Mouse (Mus musculus) stomach, embryonic 15.5 days (tissue): ENCODE measurements around the gene Reep6. TPM values are rescaled to one million over a fixed set of nuclear protein-coding genes. Genes with fewer than 3 reads are reported as not detected.
"Not testable (repeated sequence)": the region's sequence is repeated elsewhere in the genome, so short reads cannot be mapped to it uniquely, and the experiment has no call there.

Experiments used
- ATAC-seq: fragments of 200-750 bp; cut with Nextera tagmentation; 2 replicates; pipeline ENCODE4 v1.8.0; 2017; ENCODE audit warnings: low read depth, moderate number of reproducible peaks, moderate TSS enrichment; ENCODE audit not compliant: insufficient read depth, low FRiP score
- H3K27ac ChIP-seq: fragments of 300-500 bp; sonication (generic); 2 replicates; pipeline ENCODE4 v1.5.1; 2015; ENCODE audit warnings: mild to moderate bottlenecking, inconsistent platforms
- H3K27me3 ChIP-seq: fragments of 300-500 bp; sonication (generic); replicated peaks from 2 replicates; pipeline ENCODE4 v1.6.1; 2015; ENCODE audit warnings: inconsistent platforms
- H3K36me3 ChIP-seq: fragments of 300-500 bp; sonication (generic); 2 replicates; pipeline ENCODE4 v1.6.1; 2015; ENCODE audit warnings: inconsistent platforms
- H3K4me1 ChIP-seq: fragments of 300-500 bp; sonication (generic); 2 replicates; pipeline ENCODE4 v1.6.1; 2015; ENCODE audit warnings: inconsistent platforms
- H3K4me2 ChIP-seq: fragments of 300-500 bp; sonication (generic); 2 replicates; pipeline ENCODE4 v1.6.1; 2015; ENCODE audit warnings: mild to moderate bottlenecking, inconsistent platforms
- H3K4me3 ChIP-seq: fragments of 300-500 bp; sonication (generic); replicated peaks from 2 replicates; pipeline ENCODE4 v1.5.1; 2015; ENCODE audit warnings: inconsistent platforms
- H3K9ac ChIP-seq: fragments of 300-500 bp; sonication (generic); 2 replicates; pipeline ENCODE4 v1.6.1; 2015; ENCODE audit warnings: inconsistent platforms
- H3K9me3 ChIP-seq: fragments of 300-500 bp; sonication (generic); 2 replicates; pipeline ENCODE4 v1.6.1; 2016; ENCODE audit warnings: inconsistent platforms
- WGBS: fragments of 180-500 bp; shearing (Covaris S2); methylation state at CpG from one replicate; pipeline ENCODE4 v1.1.7; 2015; 5-methylcytosine and 5-hydroxymethylcytosine counted together
- polyA plus RNA-seq: library from polyadenylated mRNA; unstranded; fragments of >200 nt; fragmentation: Nextera tagmentation; extraction: Ambion mirVana; gene quantifications from 2 replicates; pipeline ENCODE4 v1.2.1, GENCODE M21; 2015

The Reep6 gene
- polyA plus RNA-seq, 1 experiment from 2014 or later: 44.5 TPM

DNA sequence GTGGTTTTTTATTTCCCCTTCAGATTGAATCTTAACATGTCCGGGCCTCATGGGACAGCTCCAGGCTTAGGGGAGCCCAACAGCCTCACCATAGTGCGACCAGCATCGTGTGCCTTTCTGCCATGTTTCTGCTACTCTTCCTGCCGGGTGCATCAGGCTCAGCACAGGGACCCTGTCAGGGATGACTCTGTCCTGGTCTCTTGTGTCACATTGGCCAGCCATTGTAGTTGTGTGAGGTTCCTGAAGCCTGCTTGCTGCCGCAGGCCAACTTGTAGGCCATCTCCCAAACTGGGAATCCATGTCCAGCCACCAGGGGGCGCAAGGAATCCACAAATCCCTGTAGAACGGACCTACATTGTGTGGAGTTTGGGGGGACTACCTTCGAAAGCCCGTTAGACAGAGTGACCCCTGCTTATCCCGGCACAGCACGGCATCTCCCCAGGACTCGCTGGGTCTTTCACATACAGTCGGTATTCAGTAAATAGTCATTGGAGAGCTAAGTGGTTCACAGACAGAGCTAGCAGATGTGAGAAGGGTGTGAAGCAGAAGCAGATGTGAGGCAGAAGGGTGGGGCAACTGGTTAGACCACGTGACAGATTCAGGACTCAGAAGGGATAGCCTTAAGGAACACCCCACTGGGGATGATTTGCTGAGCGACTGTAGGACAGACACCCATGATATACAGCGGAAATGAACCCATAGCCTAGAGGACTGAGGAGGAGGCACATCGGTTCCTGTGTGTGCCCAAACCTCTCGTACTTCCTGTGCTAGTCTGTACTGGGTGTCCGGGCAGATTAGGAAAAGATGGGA is 10.4 kb downstream of the Reep6 start:
- 24% methylated on average over 19 of the region's 19 CpGs for WGBS
- Histone ChIP-seq H3K4me1 (peaks cover 41% of the 10 kb centered on the region), H3K9ac (no peak overlapping the region), H3K4me3 (peak overlapping the region; percentile 4; the same call in 1 of the 2 replicates), H3K4me2 (peak overlapping the region; percentile 27; the same call in 1 of the 2 replicates), H3K36me3 (peaks cover 5% of the 10 kb centered on the region; the same call in 1 of the 2 replicates), H3K27me3 (peaks cover 45% of the 10 kb centered on the region), H3K9me3 (no peaks in the 10 kb centered on the region), H3K27ac (no peak overlapping the region)
- ATAC-seq: no peak

DNA sequence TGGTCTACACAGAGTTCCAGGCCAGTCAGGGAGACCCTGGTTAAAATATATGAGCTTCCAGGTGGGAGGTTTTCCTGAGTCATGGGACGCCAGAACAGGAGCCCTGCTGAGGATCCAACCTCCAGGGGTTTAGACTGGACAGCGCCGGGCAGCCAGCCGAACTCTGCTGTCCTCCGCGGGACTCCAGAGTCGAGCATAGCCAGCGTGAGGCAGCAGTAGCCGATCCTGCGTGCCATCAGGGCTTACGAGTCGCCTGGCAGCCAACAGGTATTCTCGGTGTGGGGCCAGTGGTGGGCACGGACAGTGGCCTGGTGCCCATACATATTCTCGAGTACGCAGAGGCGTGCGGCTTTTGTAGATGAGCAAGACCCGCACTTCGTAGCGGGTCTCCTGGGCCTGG is 11.3 kb downstream of the Reep6 start:
- H3K4me2 ChIP-seq: no peak overlapping the region
- H3K9me3 ChIP-seq: no peaks in the 10 kb centered on the region
- 27% methylated on average over 21 of the region's 21 CpGs for WGBS
- H3K4me3 ChIP-seq: no peak overlapping the region
- H3K4me1 ChIP-seq: peaks cover 44% of the 10 kb centered on the region
- ATAC-seq: no peak
- H3K9ac ChIP-seq: no peak overlapping the region
- H3K27ac ChIP-seq: no peak overlapping the region
- H3K36me3 ChIP-seq: no peaks in the 10 kb centered on the region
- H3K27me3 ChIP-seq: peaks cover 54% of the 10 kb centered on the region

DNA sequence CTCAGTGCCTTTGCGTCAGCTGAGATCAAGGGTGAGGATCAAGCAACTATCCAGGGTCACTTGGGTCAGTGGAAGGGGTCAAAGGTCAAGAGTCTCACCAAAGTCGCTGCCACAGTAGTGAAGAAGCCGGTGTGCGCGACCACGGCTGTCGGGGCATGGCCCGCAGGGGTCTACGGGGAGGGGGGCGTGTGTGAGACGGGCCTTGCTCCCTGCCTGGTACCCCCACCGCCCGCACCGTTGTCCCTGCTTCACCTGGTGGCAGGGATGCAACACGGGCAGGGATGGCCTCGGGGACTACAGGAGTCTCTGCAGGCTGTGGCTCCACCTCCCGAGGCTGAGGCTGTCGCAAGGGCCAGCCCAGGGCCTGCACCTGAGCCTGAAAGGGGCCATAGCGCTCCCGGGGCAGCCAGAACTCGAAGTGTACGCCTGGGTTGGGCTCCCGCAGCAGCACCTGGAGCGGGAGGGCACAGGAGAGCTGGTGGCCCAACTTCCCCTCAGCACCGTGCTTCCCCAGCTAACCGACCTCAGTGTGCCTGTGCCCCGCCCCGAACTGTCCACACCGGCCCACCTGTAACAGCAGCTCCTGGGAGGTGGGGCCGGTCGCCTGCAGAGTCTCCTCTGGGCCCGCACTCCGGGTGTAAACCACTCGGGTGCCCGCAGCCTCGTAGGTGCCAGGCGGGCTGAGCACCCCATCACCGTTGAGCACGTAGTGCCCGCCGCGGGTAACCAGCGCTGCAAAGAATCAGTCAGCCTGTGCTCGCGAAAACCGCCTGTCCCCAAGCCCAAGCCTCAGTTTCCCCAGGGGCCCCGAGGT is 11.9 kb downstream of the Reep6 start:
- ATAC-seq: no peak
- no peaks in the 10 kb centered on the region for H3K9me3 ChIP-seq
- H3K9ac ChIP-seq: no peak overlapping the region
- WGBS: 5% methylated on average over 47 of the region's 47 CpGs
- no peak overlapping the region for H3K27ac ChIP-seq
- peaks cover 54% of the 10 kb centered on the region for H3K27me3 ChIP-seq
- peak overlapping the region; percentile 58 for H3K4me2 ChIP-seq
- peaks cover 44% of the 10 kb centered on the region for H3K4me1 ChIP-seq
- H3K36me3 ChIP-seq: no peaks in the 10 kb centered on the region
- H3K4me3 ChIP-seq: peak overlapping the region; percentile 30

DNA sequence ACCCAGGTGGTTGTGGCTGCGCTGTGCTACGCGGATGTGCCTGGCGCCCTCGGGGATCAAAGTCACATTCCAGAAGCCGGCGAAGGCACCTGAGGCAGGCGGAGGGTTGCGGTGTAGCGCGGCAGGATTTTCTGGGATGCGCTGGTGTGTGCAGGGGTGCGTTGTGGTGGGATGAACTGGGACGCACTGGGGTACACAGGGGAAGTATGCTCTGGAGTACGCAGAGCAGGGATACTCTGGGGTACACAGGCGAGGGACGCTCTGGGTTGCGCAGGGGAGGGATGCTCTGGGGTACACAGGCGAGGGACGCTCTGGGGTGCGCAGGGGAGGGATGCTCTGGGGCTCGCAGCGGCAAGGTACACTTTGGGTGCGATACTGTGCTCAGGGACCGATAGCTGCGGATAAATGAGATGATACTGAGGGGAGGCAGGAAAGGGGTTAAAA is 12.6 kb downstream of the Reep6 start:
- Histone ChIP-seq H3K36me3 (no peaks in the 10 kb centered on the region), H3K9me3 (no peaks in the 10 kb centered on the region), H3K4me2 (peak overlapping the region; percentile 58), H3K27ac (no peak overlapping the region; the same call in 1 of the 2 replicates), H3K4me1 (peaks cover 47% of the 10 kb centered on the region), H3K4me3 (peak overlapping the region; percentile 30), H3K9ac (no peak overlapping the region), H3K27me3 (peaks cover 57% of the 10 kb centered on the region)
- peak; percentile 4; the same call in 1 of the 2 replicates for ATAC-seq
- 3% methylated on average over 26 of the region's 26 CpGs for WGBS

DNA sequence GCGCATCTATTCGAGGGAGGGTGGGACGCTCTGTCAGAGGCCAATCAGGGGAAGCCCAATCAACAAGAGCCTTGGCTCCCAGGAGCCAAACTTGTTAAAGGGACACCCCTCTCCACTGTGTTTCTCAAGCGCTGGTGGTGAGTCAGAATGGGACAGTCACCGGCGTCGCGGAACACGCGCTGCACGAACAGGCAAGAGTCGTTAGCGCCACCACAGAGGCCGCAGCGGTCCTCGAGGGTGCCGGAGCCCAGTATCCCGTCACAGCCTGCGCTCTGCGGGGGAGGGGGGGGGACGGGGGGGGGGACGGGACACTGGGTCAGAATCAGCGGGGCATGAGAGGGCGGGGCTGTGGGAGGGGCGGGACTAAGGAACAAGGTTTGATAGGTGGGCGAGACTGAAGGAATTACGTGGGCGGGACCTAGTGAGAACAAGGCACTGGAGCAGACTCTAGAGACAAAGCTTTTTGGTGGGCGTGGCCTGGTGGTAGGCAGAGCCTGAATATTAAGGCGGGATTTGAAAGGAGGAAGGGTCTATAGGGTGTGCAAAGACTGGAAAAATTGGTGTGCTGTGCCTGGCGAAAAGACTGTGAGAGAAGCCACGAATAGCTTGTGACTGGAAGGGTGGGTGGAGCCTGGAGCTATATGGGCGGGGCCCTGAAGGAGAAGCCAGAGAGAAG is 13.1 kb downstream of the Reep6 start:
- 1% methylated on average over 32 of the region's 33 CpGs for WGBS
- peak; percentile 47 for ATAC-seq
- H3K36me3 ChIP-seq: no peaks in the 10 kb centered on the region
- H3K4me1 ChIP-seq: peaks cover 53% of the 10 kb centered on the region
- H3K9ac ChIP-seq: no peak overlapping the region
- peak overlapping the region; percentile 30 for H3K4me3 ChIP-seq
- peak overlapping the region; percentile 58 for H3K4me2 ChIP-seq
- H3K27ac ChIP-seq: peak overlapping the region; percentile 67
- H3K9me3 ChIP-seq: no peaks in the 10 kb centered on the region
- peaks cover 62% of the 10 kb centered on the region for H3K27me3 ChIP-seq

DNA sequence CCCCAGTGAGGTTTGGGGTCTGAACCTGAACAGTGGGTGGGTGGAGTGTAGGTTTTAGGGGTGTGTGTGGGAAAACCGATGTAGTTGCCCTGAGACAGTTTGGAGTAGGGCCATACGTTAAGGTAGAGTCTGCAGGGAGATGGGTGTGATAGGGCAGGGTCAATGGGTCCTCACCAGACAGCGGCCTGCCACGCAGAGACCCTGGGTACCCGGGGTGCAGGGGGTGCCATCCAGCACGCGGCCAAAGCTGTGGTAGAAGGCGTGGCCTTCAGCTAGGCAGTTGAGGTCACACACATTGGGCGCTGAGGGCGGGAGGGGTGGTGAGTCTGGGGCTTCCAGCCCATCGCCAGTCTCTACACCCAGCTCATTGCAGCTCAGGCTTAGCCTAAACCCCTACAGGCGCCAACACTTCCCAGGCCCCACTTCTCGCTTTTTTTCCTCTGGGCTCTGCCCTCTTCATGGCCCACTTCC is 13.7 kb downstream of the Reep6 start:
- H3K4me1 ChIP-seq: peaks cover 59% of the 10 kb centered on the region
- peaks cover 66% of the 10 kb centered on the region for H3K27me3 ChIP-seq
- peak overlapping the region; percentile 30 for H3K4me3 ChIP-seq
- ATAC-seq: peak; percentile 7; the same call in 1 of the 2 replicates
- H3K27ac ChIP-seq: peak overlapping the region; percentile 67
- H3K9ac ChIP-seq: no peak overlapping the region
- no peaks in the 10 kb centered on the region for H3K9me3 ChIP-seq
- peak overlapping the region; percentile 58 for H3K4me2 ChIP-seq
- WGBS: 30% methylated on average over 13 of the region's 13 CpGs
- no peaks in the 10 kb centered on the region for H3K36me3 ChIP-seq

DNA sequence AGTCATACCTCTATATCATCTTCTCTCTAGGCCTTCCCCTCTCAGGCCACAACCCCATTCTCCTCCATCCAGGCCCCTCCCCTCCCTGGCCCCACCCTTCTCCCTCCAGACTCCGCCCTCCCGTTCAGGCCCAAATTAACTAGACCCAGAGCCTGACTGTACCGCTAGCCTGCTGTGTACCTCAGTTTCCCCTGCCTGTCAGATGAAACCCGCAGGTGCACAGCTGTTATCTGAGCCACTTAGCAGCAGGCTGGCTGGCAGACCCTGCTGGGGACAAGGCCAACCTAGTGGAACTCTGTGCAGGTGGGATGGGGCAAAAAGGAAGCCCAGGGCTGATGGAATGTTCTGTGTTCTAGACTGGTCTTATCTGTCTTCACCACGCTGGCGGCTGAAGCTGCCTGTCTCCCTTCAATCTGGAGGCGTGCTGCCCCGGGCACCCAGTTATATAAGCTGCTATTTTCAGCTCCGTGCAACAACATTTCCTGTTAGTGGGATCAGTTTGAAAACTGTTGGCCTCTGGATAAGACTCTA is 14.4 kb downstream of the Reep6 start:
- no peaks in the 10 kb centered on the region for H3K9me3 ChIP-seq
- H3K4me1 ChIP-seq: peaks cover 66% of the 10 kb centered on the region
- peak; percentile 19; the same call in 1 of the 2 replicates for ATAC-seq
- peak overlapping the region; percentile 30; the same call in 1 of the 2 replicates for H3K4me3 ChIP-seq
- peak overlapping the region; percentile 69 for H3K27ac ChIP-seq
- H3K36me3 ChIP-seq: no peaks in the 10 kb centered on the region
- H3K4me2 ChIP-seq: peak overlapping the region; percentile 44
- H3K9ac ChIP-seq: no peak overlapping the region
- 37% methylated on average over 9 of the region's 9 CpGs for WGBS
- H3K27me3 ChIP-seq: peaks cover 74% of the 10 kb centered on the region

DNA sequence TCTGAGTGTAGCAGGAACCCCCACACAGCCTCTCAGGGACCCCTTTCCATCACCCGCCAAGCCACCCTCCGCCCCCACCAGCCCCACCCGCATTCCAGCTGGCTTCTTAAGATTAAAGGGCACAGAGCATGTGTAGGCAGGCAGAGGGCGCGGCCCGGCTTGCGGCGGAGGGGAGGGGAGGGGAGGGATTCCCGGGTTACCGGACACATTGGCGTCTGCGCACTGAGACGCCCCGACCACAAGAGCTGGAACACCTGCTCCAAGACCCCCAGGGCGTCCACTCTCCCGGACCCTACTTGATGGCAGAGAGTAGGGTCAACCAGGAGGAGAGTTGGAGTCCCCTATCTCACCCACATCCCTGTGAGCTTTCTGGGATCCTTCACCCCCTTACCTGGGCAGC is 15.4 kb downstream of the Reep6 start:
- Histone ChIP-seq H3K4me1 (peaks cover 68% of the 10 kb centered on the region), H3K36me3 (no peaks in the 10 kb centered on the region), H3K9me3 (no peaks in the 10 kb centered on the region), H3K27me3 (peaks cover 79% of the 10 kb centered on the region), H3K4me3 (peak overlapping the region; percentile 19), H3K4me2 (peak overlapping the region; percentile 44), H3K9ac (no peak overlapping the region), H3K27ac (peak overlapping the region; percentile 69)
- ATAC-seq: no peak
- WGBS: 9% methylated on average over 16 of the region's 16 CpGs

DNA sequence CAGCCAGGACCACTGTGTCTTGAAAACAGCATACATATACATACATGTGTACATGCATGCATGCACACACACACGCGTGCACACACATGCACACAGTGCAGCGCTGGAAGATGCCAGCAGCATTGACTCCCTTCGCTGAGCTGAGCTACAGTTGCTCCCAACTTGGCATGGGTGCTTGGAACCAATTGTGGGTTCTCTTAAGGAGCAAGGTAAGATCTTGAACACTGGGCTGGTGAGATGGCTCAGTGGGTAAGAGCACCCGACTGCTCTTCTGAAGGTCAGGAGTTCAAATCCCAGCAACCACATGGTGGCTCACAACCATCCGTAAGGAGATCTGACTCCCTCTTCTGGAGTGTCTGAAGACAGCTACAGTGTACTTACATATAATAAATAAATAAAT is 16.2 kb downstream of the Reep6 start:
- not testable (repeated sequence) for H3K9me3 ChIP-seq, H3K4me2 ChIP-seq, H3K4me3 ChIP-seq, H3K9ac ChIP-seq, ATAC-seq, H3K27ac ChIP-seq, H3K36me3 ChIP-seq
- H3K27me3 ChIP-seq: peaks cover 75% of the 10 kb centered on the region
- H3K4me1 ChIP-seq: peaks cover 64% of the 10 kb centered on the region
- 78% methylated on average over 6 of the region's 6 CpGs for WGBS

DNA sequence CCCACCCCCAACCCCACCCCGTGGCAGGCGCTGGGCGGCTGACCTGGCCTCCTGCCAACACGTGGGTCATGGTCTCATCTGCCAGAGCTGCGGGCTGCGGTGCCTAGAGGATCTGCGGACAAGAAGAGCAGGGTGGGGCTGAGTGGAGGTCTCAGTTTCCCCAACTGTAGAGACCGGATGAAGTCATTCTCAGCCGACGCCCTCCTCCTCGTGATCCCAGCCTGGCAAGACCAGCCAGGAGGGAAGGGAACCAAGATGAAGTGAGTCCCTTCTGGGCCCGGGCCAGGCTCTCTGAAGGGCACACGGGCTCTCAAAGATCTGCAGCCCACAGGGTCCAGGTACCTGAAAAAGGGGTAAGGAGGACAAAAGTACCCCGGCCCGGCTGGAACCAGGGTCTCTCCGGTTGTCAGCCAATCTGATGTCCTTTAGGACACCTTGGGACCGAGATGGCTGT is 17.8 kb downstream of the Reep6 start:
- H3K4me3 ChIP-seq: peak overlapping the region; percentile 43

DNA sequence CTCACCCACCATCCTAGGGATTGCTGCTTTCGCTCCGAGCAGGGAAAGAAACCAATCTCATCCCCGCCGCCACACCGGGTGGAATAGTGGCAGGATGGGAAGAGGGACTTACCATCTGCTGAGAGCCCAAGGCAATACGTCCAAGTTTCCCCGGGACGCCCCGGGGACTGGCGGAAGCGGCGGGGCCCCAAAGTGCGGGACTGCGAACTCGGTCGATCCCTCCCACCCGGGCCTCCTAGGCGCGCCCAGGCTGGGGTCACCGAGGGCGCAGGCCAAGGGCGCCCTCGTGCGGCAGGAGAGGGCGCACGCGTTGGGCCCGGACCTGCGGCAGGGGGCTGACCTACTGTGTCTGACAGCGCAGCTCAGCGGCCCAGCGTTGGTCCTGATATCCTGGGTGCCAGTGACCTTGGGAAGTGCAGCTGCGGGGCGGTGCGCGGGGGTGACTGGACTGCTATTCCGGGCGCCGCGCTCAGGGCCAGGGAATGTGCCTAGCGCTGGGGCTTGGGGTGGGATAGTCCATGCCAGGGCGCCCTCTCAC is 18.6 kb downstream of the Reep6 start, which contains the start of gene Adamtsl5:
Gene Adamtsl5 (minus strand): TSS at position 169 of the 538 bp plus-strand sequence.
- Histone ChIP-seq H3K4me1 (peaks cover 43% of the 10 kb centered on the region), H3K27me3 (peaks cover 72% of the 10 kb centered on the region), H3K9me3 (no peaks in the 10 kb centered on the region), H3K27ac (peak within 1 kb of the TSS; percentile 61), H3K36me3 (no peaks in the 10 kb centered on the region), H3K4me3 (peak within 1 kb of the TSS; percentile 43), H3K4me2 (peak within 1 kb of the TSS; percentile 73), H3K9ac (peak within 1 kb of the TSS; percentile 32)
- ATAC-seq: peak; percentile 24; the same call in 1 of the 2 replicates
- under 1% methylated on average over 40 of the region's 42 CpGs for WGBS

More for the DNA sequence above, 17.8 kb downstream of the Reep6 start:
- 15% methylated on average over 17 of the region's 17 CpGs for WGBS
- H3K27me3 ChIP-seq: peaks cover 71% of the 10 kb centered on the region
- peak overlapping the region; percentile 73 for H3K4me2 ChIP-seq
- H3K9ac ChIP-seq: peak overlapping the region; percentile 32; the same call in 1 of the 2 replicates
- H3K27ac ChIP-seq: 0 out of 2 replicates have a peak overlapping the region, but pooled peaks have one; percentile 11
- no peaks in the 10 kb centered on the region for H3K9me3 ChIP-seq
- H3K36me3 ChIP-seq: no peaks in the 10 kb centered on the region
- no peak for ATAC-seq
- H3K4me1 ChIP-seq: peaks cover 50% of the 10 kb centered on the region
